Mouse (Mus musculus) kidney, postnatal 10 days (tissue): ENCODE data around the gene Zik1.

Source experiments
- DNase-seq: peaks from one replicate; pipeline ENCODE4 v3.0.0; 2021; ENCODE audit warnings: mixed read lengths

Zik1 gene

GRCm38 (mm10) chr7:10494786-10495521 is at the start of gene Zik1:
Gene Zik1 (minus strand): TSS chr7:10495394.
- peak; percentile 76 for DNase-seq

- DNase-seq, result no peak
These were observed 384 bp upstream of the Zik1 start for GRCm38 (mm10) chr7:10495578-10495977.

- peak; percentile 6 for DNase-seq
These were observed 14.5 kb downstream of the Zik1 start for GRCm38 (mm10) chr7:10480588-10481233.

- no peak for DNase-seq
These were observed 15.4 kb downstream of the Zik1 start for GRCm38 (mm10) chr7:10479813-10480212.

GRCm38 (mm10) chr7:10458166-10458565 is 37.0 kb downstream of the Zik1 start:
- DNase-seq, result no peak

- DNase-seq, result no peak
These were observed 52.2 kb downstream of the Zik1 start, which contains the start of gene Vmn1r67 for GRCm38 (mm10) chr7:10443031-10443430. Gene Vmn1r67 (plus strand): TSS chr7:10443331.
